Mouse (Mus musculus) heart, adult 2 months (tissue): ENCODE data around the gene Fam184a.

Experiments used
- CTCF ChIP-seq: fragments of 200-600 bp; IDR thresholded peaks from 2 replicates; pipeline ENCODE4 v1.8.1; 2022; ENCODE audit warnings: antibody characterized with exemption, mild to moderate bottlenecking, moderate library complexity
- POLR2A ChIP-seq: fragments of 200-500 bp; IDR thresholded peaks from 2 replicates; pipeline ENCODE4 v1.6.1; 2011; ENCODE audit warnings: mild to moderate bottlenecking, low read depth, low read length, control low read depth; ENCODE audit not compliant: insufficient read depth

DNA sequence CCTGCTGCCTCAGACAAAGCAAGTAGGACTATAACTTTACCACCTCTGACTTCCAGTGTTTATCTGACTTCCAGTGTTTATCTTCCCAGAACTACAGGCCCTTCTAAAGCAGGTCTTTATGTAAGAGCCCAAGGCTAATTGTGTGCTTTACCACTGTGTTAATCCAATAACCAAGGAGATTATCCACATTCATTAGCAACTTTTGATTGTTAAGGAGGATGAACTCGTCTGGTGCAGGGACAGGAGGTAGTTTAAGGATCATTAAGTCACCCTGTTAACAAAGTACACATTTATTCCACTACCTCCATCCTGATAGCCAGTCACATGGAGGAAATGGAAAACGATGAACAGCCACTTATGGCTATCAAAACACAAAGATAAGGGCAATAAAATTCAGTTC, 25.6 kb downstream of the Fam184a start:
- no peak for TF ChIP-seq CTCF
- TF ChIP-seq POLR2A, result no peak
